19 mouse cellular contexts compared by ENCODE assay signal in the genomic region with DNA sequence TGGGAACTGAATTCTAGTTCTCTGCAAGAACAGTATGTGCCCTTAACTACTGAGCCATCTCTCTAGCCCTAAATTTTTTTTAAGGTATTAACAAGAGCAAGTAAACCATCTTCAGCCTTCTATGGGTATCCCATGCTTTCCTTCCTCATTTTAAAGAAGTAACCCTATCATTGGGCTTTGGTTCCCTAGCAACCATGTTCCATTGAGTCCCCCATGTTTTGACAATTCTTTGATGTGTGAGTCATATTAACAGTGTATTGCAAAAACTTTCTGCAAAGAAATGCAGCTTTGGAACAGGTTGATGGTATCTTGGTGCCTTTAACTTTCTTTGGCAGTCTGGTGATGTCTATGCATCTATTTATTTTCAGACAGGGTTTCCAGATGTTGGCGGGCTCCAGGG. TPM values are rescaled to one million over a fixed set of nuclear protein-coding genes. Genes with fewer than 3 reads are reported as not detected.
DNase-seq lines count a peak whose midpoint lies in the region; ATAC-seq lines count a peak whose summit lies in the region.
"Had no signal": no experiment of that assay in that cellular context is flagged by ENCODE, and none has a peak within 500 bp of the region (broad histone marks: within the 10 kb centered on the region; RNA-seq: fewer than 3 reads in every experiment).

No protein-coding gene starts in this region.

- ATAC-seq in granulocyte monocyte progenitor cell, adult 5-6 weeks (replicated peaks; ENCODE audit: poor library complexity, severe bottlenecking) = 0 out of 2 replicates have a peak, but pooled peaks have one; percentile 1
- no peak for ATAC-seq in megakaryocyte-erythroid progenitor cell, adult 5-6 weeks (replicated peaks; ENCODE audit: low FRiP score, low TSS enrichment, poor library complexity, severe bottlenecking)
- ATAC-seq: CD4-positive, CD25-positive, alpha-beta regulatory T cell, adult 4 months; forebrain, embryonic 14.5 days; forebrain, embryonic 16.5 days had no signal

- DNase-seq in 416B (ENCODE audit: low read depth) = peak; percentile 50
- DNase-seq in NIH3T3 (ENCODE audit: low read depth) = peak; percentile 41
- DNase-seq in telencephalon, adult 2 months (ENCODE audit: low read depth, low spot score) = peak; percentile 44
- no peak for DNase-seq in layer of hippocampus, adult 18-20 months (ENCODE audit: low spot score in 2 of 2)
- no peak for DNase-seq in thymus, postnatal 10 days (ENCODE audit: low spot score in 2 of 2)
- DNase-seq: adrenal gland, adult 2 months; adrenal gland, postnatal 10 days; adrenal gland, postnatal 25 days; B cell, adult 2 months; cerebellum, adult 11-12 months; cerebellum, adult 2 months; cerebellum, adult 9-10 months; cerebellum, postnatal 10 days; cerebellum, postnatal 25 days had no signal

RNA-seq across cellular contexts. Expression of gene Cox20, which starts 24.9 kb away (rescaled TPM):
- 131 and 163 TPM in 2 replicates for total RNA-seq in granulocyte monocyte progenitor cell, adult 5-6 weeks (2014; fragmentation: Nextera tagmentation)
- total RNA-seq in granulocyte monocyte progenitor cell, adult 5-6 weeks (2017) = 142 and 153 TPM in 2 replicates
- total RNA-seq in layer of hippocampus, adult 18-20 months (2021) = 10 to 100 TPM; 37.1 to 38.9 TPM
- total RNA-seq in megakaryocyte-erythroid progenitor cell, adult 5-6 weeks (2014; fragmentation: Nextera tagmentation) = 205 and 307 TPM in 2 replicates
- total RNA-seq in megakaryocyte-erythroid progenitor cell, adult 5-6 weeks (2017) = 253 and 262 TPM in 2 replicates

RNA-seq across cellular contexts. Expression of gene Hnrnpu, which starts 43.5 kb away (rescaled TPM):
- 580 and 661 TPM in 2 replicates for total RNA-seq in granulocyte monocyte progenitor cell, adult 5-6 weeks (2014; fragmentation: Nextera tagmentation)
- 553 and 618 TPM in 2 replicates for total RNA-seq in granulocyte monocyte progenitor cell, adult 5-6 weeks (2017)
- total RNA-seq in layer of hippocampus, adult 18-20 months (2021) = 100 to 1,000 TPM; 380 to 416 TPM
- total RNA-seq in megakaryocyte-erythroid progenitor cell, adult 5-6 weeks (2014; fragmentation: Nextera tagmentation) = 517 and 688 TPM in 2 replicates
- 688 and 728 TPM in 2 replicates for total RNA-seq in megakaryocyte-erythroid progenitor cell, adult 5-6 weeks (2017)

Comparison
In these comparisons a context has a peak if more than half of its experiments do, and no peak if none do; other contexts are left out.
1. DNase-seq: peak in 416B (single experiment), NIH3T3 (single experiment) and telencephalon, adult 2 months (single experiment); none in layer of hippocampus, adult 18-20 months (0 of 2) and thymus, postnatal 10 days (0 of 2).